Mouse (Mus musculus): ENCODE data around the gene B3galnt2. TPM values are rescaled to one million over a fixed set of nuclear protein-coding genes. Genes with fewer than 3 reads are reported as not detected.
"Not testable (repeated sequence)": the region's sequence is repeated elsewhere in the genome, so short reads cannot be mapped to it uniquely, and the experiment has no call there.

The B3galnt2 gene
- total and polyA plus RNA-seq, 2 experiments: 19.5 to 23.6 TPM

DNA sequence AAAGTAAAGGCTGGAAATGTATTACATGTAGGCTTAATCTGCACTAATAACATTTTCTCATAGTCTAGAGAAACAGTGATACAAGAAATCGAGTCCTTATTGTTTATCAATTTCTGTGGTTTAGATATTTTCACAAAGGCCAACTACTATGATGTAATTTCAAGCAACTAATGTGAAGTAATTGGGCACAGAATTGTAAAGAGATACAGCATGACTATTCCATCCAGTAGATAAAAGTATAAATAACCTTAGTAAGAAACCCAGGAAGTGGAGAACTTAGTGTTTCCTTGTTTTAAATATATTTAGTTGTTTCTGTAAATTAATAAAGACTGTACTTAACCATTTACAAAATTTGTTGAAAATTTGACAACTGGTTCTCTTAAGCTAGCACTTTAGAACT lies 15.5 kb downstream of the B3galnt2 start:
- Histone ChIP-seq H3K4me3 (ENCODE audit: insufficient read depth, low read depth, low read length) (no peak overlapping the region), H3K27ac (replicated peaks; ENCODE audit: insufficient read depth, low read depth, low read length) (no peak overlapping the region), H3K27me3 (ENCODE audit: control insufficient read depth, insufficient read depth, low read length) (no peaks in the 10 kb centered on the region), H3K9ac (ENCODE audit: low read depth, low read length) (no peak overlapping the region), H3K36me3 (ENCODE audit: control insufficient read depth, insufficient read depth, low read length) (peaks cover 14% of the 10 kb centered on the region; the same call in 1 of the 2 replicates), H3K79me2 (ENCODE audit: control insufficient read depth, insufficient read depth, low read length) (peaks cover 9% of the 10 kb centered on the region; the same call in 1 of the 2 replicates), H3K4me1 (ENCODE audit: control insufficient read depth, insufficient read depth, low read length) (no peaks in the 10 kb centered on the region)
- no peak for TF ChIP-seq CTCF (IDR thresholded peaks at IDR 0.05; ENCODE audit: low read depth, low read length)
- no peak for TF ChIP-seq POLR2A (IDR thresholded peaks at IDR 0.05; ENCODE audit: extremely low read depth, insufficient read depth, low read length)
- WGBS: 75% methylated on average over 1 of the region's 1 CpGs
- no peak for DNase-seq (ENCODE audit: extremely low read depth, low read depth, low spot score)

- WGBS: 77% methylated on average over 1 of the region's 1 CpGs
- peaks cover 11% of the 10 kb centered on the region for H3K36me3 ChIP-seq (ENCODE audit: control insufficient read depth, insufficient read depth, low read length)
- DNase-seq (ENCODE audit: extremely low read depth, low read depth, low spot score); H3K79me2 ChIP-seq (ENCODE audit: control insufficient read depth, insufficient read depth, low read length); H3K27me3 ChIP-seq (ENCODE audit: control insufficient read depth, insufficient read depth, low read length); H3K4me1 ChIP-seq (ENCODE audit: control insufficient read depth, insufficient read depth, low read length); H3K27ac ChIP-seq (replicated peaks; ENCODE audit: insufficient read depth, low read depth, low read length); H3K4me3 ChIP-seq (ENCODE audit: insufficient read depth, low read depth, low read length); H3K9ac ChIP-seq (ENCODE audit: low read depth, low read length): not testable (repeated sequence)
These were observed 27.6 kb downstream of the B3galnt2 start for GRCm38 (mm10) chr13:13981842-13982241.

GRCm38 (mm10) chr13:13983523-13983922 lies 29.3 kb downstream of the B3galnt2 start:
- Histone ChIP-seq H3K4me3 (ENCODE audit: insufficient read depth, low read depth, low read length) (no peak overlapping the region), H3K27me3 (ENCODE audit: control insufficient read depth, insufficient read depth, low read length) (no peaks in the 10 kb centered on the region), H3K79me2 (ENCODE audit: control insufficient read depth, insufficient read depth, low read length) (no peaks in the 10 kb centered on the region), H3K4me1 (ENCODE audit: control insufficient read depth, insufficient read depth, low read length) (peaks cover 7% of the 10 kb centered on the region), H3K9ac (ENCODE audit: low read depth, low read length) (no peak overlapping the region), H3K27ac (replicated peaks; ENCODE audit: insufficient read depth, low read depth, low read length) (no peak overlapping the region), H3K36me3 (ENCODE audit: control insufficient read depth, insufficient read depth, low read length) (peaks cover 15% of the 10 kb centered on the region)
- no peak for DNase-seq (ENCODE audit: extremely low read depth, low read depth, low spot score)
- WGBS: 89% methylated on average over 6 of the region's 6 CpGs
- TF ChIP-seq CTCF (IDR thresholded peaks at IDR 0.05; ENCODE audit: low read depth, low read length) (no peak), POLR2A (IDR thresholded peaks at IDR 0.05; ENCODE audit: extremely low read depth, insufficient read depth, low read length) (no peak)

DNA sequence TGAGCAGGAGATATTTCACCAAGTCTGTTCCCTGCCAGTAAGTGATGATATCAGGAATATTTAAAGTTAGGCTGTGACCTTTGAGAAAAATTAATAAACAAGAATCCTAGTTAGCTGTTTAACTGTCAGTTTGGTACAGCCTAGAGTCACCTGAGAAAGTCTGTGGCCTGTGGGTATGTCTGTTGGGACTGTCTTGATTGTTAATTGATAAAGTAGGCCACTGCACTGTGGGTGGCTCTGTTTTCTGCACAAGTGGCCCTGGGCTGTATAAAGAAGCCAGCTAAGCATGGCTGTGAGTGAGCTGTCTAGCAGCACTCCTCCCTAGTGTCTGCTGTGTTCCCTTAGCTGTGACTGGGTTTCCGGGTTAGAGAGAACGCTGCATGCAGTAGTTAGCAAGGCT lies 34.9 kb downstream of the B3galnt2 start:
- no peak for TF ChIP-seq POLR2A (IDR thresholded peaks at IDR 0.05; ENCODE audit: extremely low read depth, insufficient read depth, low read length)
- no peak for TF ChIP-seq CTCF (IDR thresholded peaks at IDR 0.05; ENCODE audit: low read depth, low read length)
- Histone ChIP-seq H3K27ac (replicated peaks; ENCODE audit: insufficient read depth, low read depth, low read length) (no peak overlapping the region), H3K4me1 (ENCODE audit: control insufficient read depth, insufficient read depth, low read length) (peaks cover 8% of the 10 kb centered on the region), H3K79me2 (ENCODE audit: control insufficient read depth, insufficient read depth, low read length) (no peaks in the 10 kb centered on the region), H3K4me3 (ENCODE audit: insufficient read depth, low read depth, low read length) (no peak overlapping the region), H3K36me3 (ENCODE audit: control insufficient read depth, insufficient read depth, low read length) (peaks cover 23% of the 10 kb centered on the region), H3K9ac (ENCODE audit: low read depth, low read length) (no peak overlapping the region), H3K27me3 (ENCODE audit: control insufficient read depth, insufficient read depth, low read length) (no peaks in the 10 kb centered on the region)
- 98% methylated on average over 2 of the region's 2 CpGs for WGBS
- no peak for DNase-seq (ENCODE audit: extremely low read depth, low read depth, low spot score)

DNA sequence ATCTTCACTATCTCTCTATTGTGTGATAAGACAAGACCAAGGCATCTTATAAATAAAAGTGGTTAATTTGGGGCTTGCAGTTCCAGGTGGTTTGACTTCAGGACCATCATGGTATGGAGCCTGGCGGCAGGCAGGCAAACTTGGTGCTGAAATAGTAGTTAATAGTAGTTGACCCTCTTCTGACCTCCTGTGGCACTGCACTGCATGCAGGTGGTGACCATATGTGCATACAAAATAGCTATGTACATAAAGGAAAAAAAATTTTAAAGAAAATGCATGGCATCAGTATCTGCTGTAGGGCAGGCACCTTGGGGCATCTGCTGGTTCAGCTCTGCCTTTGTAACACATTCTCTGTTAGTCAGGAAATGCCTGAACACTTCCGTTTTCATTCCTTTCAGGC lies 36.1 kb downstream of the B3galnt2 start:
- Histone ChIP-seq H3K27me3 (ENCODE audit: control insufficient read depth, insufficient read depth, low read length) (no peaks in the 10 kb centered on the region), H3K4me3 (ENCODE audit: insufficient read depth, low read depth, low read length) (no peak overlapping the region)

DNA sequence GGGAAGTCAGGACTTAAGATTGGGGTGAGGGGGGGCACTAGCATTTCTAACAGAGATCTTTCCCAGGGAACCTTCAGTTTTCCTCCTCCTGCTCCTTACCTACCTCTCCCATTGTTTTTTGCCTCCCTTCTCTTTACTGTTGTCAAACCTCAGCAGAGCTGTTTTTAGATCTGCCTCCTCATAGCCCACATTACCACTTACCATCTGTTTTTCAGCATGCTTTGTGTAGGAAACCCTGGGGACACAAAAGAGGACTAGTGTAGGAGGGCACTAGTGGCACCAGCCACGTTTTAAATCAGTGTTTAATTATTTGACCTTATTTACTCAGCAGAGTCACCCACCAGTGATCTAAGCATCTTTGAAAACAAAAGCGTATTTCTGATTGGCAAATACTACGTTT lies 38.8 kb downstream of the B3galnt2 start:
- no peaks in the 10 kb centered on the region for H3K27me3 ChIP-seq (ENCODE audit: control insufficient read depth, insufficient read depth, low read length)
- no peaks in the 10 kb centered on the region for H3K79me2 ChIP-seq (ENCODE audit: control insufficient read depth, insufficient read depth, low read length)
- H3K36me3 ChIP-seq (ENCODE audit: control insufficient read depth, insufficient read depth, low read length): peaks cover 33% of the 10 kb centered on the region
- no peak overlapping the region for H3K9ac ChIP-seq (ENCODE audit: low read depth, low read length)
- 79% methylated on average over 3 of the region's 3 CpGs for WGBS
- TF ChIP-seq POLR2A (IDR thresholded peaks at IDR 0.05; ENCODE audit: extremely low read depth, insufficient read depth, low read length): no peak
- no peak for TF ChIP-seq CTCF (IDR thresholded peaks at IDR 0.05; ENCODE audit: low read depth, low read length)
- no peak for DNase-seq (ENCODE audit: extremely low read depth, low read depth, low spot score)
- H3K4me1 ChIP-seq (ENCODE audit: control insufficient read depth, insufficient read depth, low read length): peaks cover 12% of the 10 kb centered on the region; the same call in 1 of the 2 replicates
- no peak overlapping the region for H3K27ac ChIP-seq (replicated peaks; ENCODE audit: insufficient read depth, low read depth, low read length)
- H3K4me3 ChIP-seq (ENCODE audit: insufficient read depth, low read depth, low read length): no peak overlapping the region

More for the DNA sequence above, 36.1 kb downstream of the B3galnt2 start:
- Histone ChIP-seq H3K27ac (replicated peaks; ENCODE audit: insufficient read depth, low read depth, low read length) (no peak overlapping the region), H3K4me1 (ENCODE audit: control insufficient read depth, insufficient read depth, low read length) (peaks cover 17% of the 10 kb centered on the region), H3K79me2 (ENCODE audit: control insufficient read depth, insufficient read depth, low read length) (no peaks in the 10 kb centered on the region), H3K9ac (ENCODE audit: low read depth, low read length) (no peak overlapping the region), H3K36me3 (ENCODE audit: control insufficient read depth, insufficient read depth, low read length) (peaks cover 23% of the 10 kb centered on the region)
- DNase-seq (ENCODE audit: extremely low read depth, low read depth, low spot score): no peak
- 90% methylated on average over 2 of the region's 2 CpGs for WGBS
- TF ChIP-seq POLR2A (IDR thresholded peaks at IDR 0.05; ENCODE audit: extremely low read depth, insufficient read depth, low read length): no peak
- no peak for TF ChIP-seq CTCF (IDR thresholded peaks at IDR 0.05; ENCODE audit: low read depth, low read length)
